Mouse (Mus musculus): ENCODE results near the gene Gm26620.

Gm26620 gene

DNA sequence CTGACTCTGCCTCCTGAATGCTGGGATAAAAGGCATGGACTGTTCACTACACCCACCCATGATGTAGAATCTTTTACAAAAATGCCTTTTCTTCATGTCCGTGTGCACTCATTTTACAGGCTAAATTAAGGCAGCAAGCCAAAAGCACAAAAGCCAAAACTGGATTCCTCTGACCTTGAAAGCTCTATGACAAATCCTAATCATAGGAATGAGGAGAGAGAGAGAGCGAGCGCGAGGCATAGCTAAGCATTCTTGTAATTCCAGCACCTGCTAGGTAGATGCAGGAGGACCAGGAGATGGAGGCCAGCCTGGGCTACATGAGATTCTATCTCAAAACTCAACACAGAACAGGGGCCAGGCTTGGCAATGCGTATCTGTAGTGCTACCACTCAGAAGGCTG lies 8.0 kb upstream of the Gm26620 start:
- no peak overlapping the region for H3K4me3 ChIP-seq (replicated peaks; ENCODE audit: low read length)
- no peaks in the 10 kb centered on the region for H3K9me3 ChIP-seq (ENCODE audit: low read length)
- TF ChIP-seq POU5F1 (IDR thresholded peaks at IDR 0.05; ENCODE audit: borderline replicate concordance, low read length) (no peak), NANOG (IDR thresholded peaks at IDR 0.05; ENCODE audit: borderline replicate concordance, low read length) (no peak), CTCF (conservative IDR thresholded peaks at IDR 0.05; ENCODE audit: low read length) (no peak)
- peaks cover 37% of the 10 kb centered on the region for H3K4me1 ChIP-seq (replicated peaks; ENCODE audit: low read depth, low read length)
- peaks cover 69% of the 10 kb centered on the region for H3K36me3 ChIP-seq (ENCODE audit: insufficient read depth, low read length)
- no peaks in the 10 kb centered on the region for H3K27me3 ChIP-seq (ENCODE audit: insufficient read depth, low read length)

DNA sequence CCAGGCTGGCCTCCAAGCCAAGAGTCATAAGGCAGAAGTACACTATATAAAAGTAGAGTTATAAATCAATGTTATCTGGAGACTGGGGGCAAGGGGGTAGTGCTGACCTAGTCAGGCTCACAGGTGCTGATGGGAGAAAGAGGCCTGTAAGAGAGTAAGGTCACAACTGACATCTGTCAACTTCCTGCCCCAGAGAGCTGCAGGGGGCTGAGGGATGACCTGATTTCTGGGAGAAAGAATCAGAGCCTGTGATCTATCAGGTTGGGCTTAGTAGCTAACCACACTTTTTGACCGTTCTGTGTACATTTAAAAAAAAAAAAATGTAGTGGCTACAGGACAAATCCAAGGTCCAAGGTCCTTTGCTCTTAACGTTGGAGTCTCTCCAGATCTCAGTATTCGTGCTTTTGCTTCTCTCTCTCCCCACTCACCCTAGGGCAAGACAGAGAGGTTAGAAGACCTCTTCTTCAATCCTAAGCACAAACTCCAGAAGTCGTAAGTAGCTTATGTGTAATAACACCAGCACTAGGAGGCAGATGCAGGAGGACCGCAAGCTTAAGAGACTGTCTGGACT lies 1.9 kb upstream of the Gm26620 start:
- no peaks in the 10 kb centered on the region for H3K27me3 ChIP-seq (ENCODE audit: insufficient read depth, low read length)
- TF ChIP-seq POU5F1 (IDR thresholded peaks at IDR 0.05; ENCODE audit: borderline replicate concordance, low read length) = no peak
- no peak for TF ChIP-seq CTCF (conservative IDR thresholded peaks at IDR 0.05; ENCODE audit: low read length)
- TF ChIP-seq NANOG (IDR thresholded peaks at IDR 0.05; ENCODE audit: borderline replicate concordance, low read length) = no peak
- peaks cover 42% of the 10 kb centered on the region for H3K36me3 ChIP-seq (ENCODE audit: insufficient read depth, low read length)
- H3K4me3 ChIP-seq (replicated peaks; ENCODE audit: low read length) = no peak overlapping the region
- H3K9me3 ChIP-seq (ENCODE audit: low read length) = no peaks in the 10 kb centered on the region
- H3K4me1 ChIP-seq (replicated peaks; ENCODE audit: low read depth, low read length) = peaks cover 34% of the 10 kb centered on the region

DNA sequence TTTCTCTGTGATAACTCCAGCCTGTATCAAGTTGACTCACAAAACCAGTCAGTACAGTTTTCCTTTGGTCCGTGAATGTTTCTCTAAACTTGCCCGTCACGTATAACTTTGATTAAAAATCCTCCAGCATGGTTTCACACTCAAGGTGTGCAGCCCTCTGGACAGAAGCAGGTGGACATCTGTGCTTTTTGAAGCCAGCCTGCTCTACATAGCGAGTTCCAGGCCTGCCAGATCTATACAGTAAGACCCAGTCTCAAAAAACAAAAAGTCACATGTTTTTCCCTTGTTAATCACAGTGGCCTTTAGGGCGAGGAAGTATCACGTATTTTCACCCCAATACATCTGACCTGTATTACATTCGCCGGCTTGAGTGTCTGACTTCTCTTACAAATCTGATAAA lies 475 bp upstream of the Gm26620 start:
- TF ChIP-seq POU5F1 (IDR thresholded peaks at IDR 0.05; ENCODE audit: borderline replicate concordance, low read length) = no peak
- no peak for TF ChIP-seq NANOG (IDR thresholded peaks at IDR 0.05; ENCODE audit: borderline replicate concordance, low read length)
- TF ChIP-seq CTCF (conservative IDR thresholded peaks at IDR 0.05; ENCODE audit: low read length) = no peak
- H3K27me3 ChIP-seq (ENCODE audit: insufficient read depth, low read length) = no peaks in the 10 kb centered on the region

DNA sequence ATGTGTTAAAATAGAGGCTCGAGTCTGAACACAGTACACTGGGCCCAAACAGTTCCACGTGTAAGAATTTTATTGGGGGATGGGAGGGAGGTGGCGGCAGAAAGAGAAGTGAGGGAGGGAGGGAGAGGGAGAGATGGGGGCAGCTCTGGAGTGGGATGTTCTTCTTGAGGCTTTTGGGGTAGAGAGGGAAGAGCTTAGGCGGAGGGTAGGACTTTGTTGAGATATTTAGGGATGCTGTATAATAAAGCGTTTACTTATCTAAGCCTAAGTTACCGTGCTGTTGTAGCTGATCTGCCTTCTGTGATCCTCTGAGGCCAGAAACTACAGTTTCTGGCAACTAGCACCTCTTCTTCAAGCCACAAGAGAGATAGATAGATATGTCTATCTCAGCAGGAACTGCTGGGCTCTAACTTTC lies 1.2 kb downstream of the Gm26620 start:
- Histone ChIP-seq H3K27me3 (ENCODE audit: insufficient read depth, low read length) (no peaks in the 10 kb centered on the region), H3K9me3 (ENCODE audit: low read length) (no peaks in the 10 kb centered on the region), H3K4me3 (replicated peaks; ENCODE audit: low read length) (no peak overlapping the region), H3K36me3 (ENCODE audit: insufficient read depth, low read length) (peaks cover 20% of the 10 kb centered on the region), H3K4me1 (replicated peaks; ENCODE audit: low read depth, low read length) (peaks cover 50% of the 10 kb centered on the region)
- TF ChIP-seq NANOG (IDR thresholded peaks at IDR 0.05; ENCODE audit: borderline replicate concordance, low read length) (no peak), CTCF (conservative IDR thresholded peaks at IDR 0.05; ENCODE audit: low read length) (no peak), POU5F1 (IDR thresholded peaks at IDR 0.05; ENCODE audit: borderline replicate concordance, low read length) (no peak)

More for the DNA sequence above, 475 bp upstream of the Gm26620 start:
- H3K36me3 ChIP-seq (ENCODE audit: insufficient read depth, low read length) = peaks cover 37% of the 10 kb centered on the region
- H3K9me3 ChIP-seq (ENCODE audit: low read length) = no peaks in the 10 kb centered on the region
- H3K4me3 ChIP-seq (replicated peaks; ENCODE audit: low read length) = peak overlapping the region; percentile 97
- peaks cover 42% of the 10 kb centered on the region for H3K4me1 ChIP-seq (replicated peaks; ENCODE audit: low read depth, low read length)

DNA sequence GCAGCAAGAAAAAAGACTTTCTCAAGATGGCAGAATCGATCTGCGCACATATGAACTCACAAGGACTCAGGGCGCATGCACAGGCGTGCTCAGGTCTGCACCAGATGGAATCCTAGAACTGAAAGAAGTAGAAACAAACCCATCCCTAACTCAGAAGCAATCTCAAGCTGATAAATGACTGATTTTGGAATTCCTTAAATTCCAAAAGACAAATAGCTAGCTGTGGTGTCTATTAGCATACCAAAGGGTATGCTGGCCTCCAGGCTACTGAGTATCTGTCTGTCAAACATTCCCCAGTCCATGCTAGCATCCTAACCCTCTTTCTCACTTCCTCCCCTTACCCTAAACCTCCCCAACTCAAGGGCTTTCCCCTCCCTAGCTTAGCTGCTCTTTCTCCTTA lies 4.4 kb downstream of the Gm26620 start:
- no peak overlapping the region; the same call in 1 of the 2 replicates for H3K4me3 ChIP-seq (replicated peaks; ENCODE audit: low read length)
- no peaks in the 10 kb centered on the region for H3K27me3 ChIP-seq (ENCODE audit: insufficient read depth, low read length)
- TF ChIP-seq POU5F1 (IDR thresholded peaks at IDR 0.05; ENCODE audit: borderline replicate concordance, low read length) (no peak), NANOG (IDR thresholded peaks at IDR 0.05; ENCODE audit: borderline replicate concordance, low read length) (0 out of 2 replicates have a peak, but pooled peaks have one; percentile 4), CTCF (conservative IDR thresholded peaks at IDR 0.05; ENCODE audit: low read length) (no peak)
- no peaks in the 10 kb centered on the region for H3K9me3 ChIP-seq (ENCODE audit: low read length)
- no peaks in the 10 kb centered on the region for H3K36me3 ChIP-seq (ENCODE audit: insufficient read depth, low read length)
- peaks cover 58% of the 10 kb centered on the region for H3K4me1 ChIP-seq (replicated peaks; ENCODE audit: low read depth, low read length)

DNA sequence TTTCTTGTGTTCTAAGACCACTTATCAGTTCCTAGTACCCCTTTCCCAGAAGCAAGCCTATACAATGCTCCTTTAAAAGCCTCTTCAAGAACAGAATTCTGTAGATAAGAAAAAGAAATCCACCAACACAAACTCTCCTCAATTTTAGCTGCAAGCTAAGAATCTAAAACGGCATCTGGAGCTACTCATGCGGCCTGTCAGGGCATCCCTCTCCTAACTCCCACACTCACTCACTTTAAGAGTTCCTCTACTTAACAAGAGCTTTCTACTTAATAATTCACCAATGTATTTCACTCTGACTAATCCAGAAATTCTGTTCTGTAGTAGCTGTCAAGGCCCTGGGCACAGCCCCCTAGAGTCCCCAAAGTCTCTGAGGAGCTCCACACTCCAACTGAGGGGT lies 6.8 kb downstream of the Gm26620 start:
- Histone ChIP-seq H3K9me3 (ENCODE audit: low read length) (no peaks in the 10 kb centered on the region), H3K27me3 (ENCODE audit: insufficient read depth, low read length) (no peaks in the 10 kb centered on the region), H3K36me3 (ENCODE audit: insufficient read depth, low read length) (no peaks in the 10 kb centered on the region), H3K4me1 (replicated peaks; ENCODE audit: low read depth, low read length) (peaks cover 68% of the 10 kb centered on the region), H3K4me3 (replicated peaks; ENCODE audit: low read length) (no peak overlapping the region)
- TF ChIP-seq NANOG (IDR thresholded peaks at IDR 0.05; ENCODE audit: borderline replicate concordance, low read length) = no peak
- TF ChIP-seq CTCF (conservative IDR thresholded peaks at IDR 0.05; ENCODE audit: low read length) = no peak

DNA sequence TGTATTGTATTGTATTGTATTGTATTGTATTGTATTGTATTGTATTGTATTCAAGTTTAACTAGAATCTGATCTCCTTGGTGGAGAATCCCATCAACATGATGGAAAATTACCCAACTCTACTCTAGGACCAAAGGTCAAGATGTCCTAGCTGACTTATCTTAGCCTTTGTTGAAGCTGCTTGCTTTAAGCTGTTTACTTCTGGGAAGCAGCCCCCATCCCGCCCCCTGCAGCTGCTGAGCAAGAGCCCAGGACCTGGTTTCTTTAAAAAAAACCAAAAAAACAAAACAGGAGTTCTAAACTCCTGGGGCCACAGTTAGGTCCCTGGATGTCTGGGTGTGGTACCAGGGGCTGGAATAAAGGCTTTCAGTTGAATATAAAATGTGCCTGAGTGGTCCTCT lies 7.4 kb downstream of the Gm26620 start:
- H3K27me3 ChIP-seq (ENCODE audit: insufficient read depth, low read length) = no peaks in the 10 kb centered on the region
- no peaks in the 10 kb centered on the region for H3K9me3 ChIP-seq (ENCODE audit: low read length)
- TF ChIP-seq CTCF (conservative IDR thresholded peaks at IDR 0.05; ENCODE audit: low read length) (no peak), POU5F1 (IDR thresholded peaks at IDR 0.05; ENCODE audit: borderline replicate concordance, low read length) (no peak)
- H3K4me3 ChIP-seq (replicated peaks; ENCODE audit: low read length) = no peak overlapping the region
- peaks cover 72% of the 10 kb centered on the region for H3K4me1 ChIP-seq (replicated peaks; ENCODE audit: low read depth, low read length)
- no peaks in the 10 kb centered on the region for H3K36me3 ChIP-seq (ENCODE audit: insufficient read depth, low read length)

DNA sequence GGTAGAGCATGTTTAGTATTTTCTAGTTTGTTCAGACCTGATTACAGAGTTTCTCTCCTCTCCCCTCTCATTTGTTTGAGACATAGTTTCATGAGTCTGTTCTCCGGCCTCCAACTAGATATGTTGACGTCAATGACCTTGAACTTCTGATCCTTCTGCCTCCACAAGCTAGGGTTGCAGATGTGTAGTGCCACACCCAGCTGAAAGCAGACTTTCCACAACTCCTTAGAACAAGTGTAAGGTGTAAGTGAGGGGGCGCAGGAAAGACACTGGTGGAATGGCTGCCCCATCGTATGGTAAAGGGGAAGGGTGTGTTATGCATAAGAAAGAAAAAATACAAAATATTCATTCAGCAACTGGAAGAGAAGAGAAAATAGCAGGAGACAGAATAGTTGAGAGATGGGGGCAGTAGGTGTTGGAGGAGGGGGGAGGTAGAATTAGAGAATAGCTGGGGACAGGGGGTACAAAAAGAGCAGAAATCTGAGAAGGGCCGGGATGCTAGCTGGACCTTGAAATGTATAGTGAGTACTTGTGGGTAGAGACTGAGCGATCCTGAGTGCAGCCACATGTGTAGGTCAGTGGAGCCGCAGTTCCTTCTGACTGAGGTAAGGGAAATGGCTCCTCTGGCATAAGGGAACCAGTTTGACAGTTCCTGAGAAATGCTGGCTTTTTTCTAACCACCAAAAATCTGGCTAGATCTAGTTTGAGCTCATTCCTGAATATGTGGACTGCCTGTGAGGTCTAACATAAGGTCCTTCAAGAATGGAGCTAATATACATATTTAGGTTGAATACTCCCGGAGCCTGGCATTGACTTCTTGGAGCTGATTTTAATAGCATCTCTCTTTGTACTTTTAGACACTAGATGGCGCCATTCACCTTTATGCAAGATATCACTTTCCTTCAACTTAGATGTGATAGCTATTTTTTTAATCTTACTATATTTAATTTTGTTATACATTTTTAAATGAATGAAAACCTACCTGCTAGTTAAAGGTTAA lies 10.0 kb downstream of the Gm26620 start:
- H3K4me1 ChIP-seq (replicated peaks; ENCODE audit: low read depth, low read length) = peaks cover 64% of the 10 kb centered on the region
- no peaks in the 10 kb centered on the region for H3K9me3 ChIP-seq (ENCODE audit: low read length)
- H3K4me3 ChIP-seq (replicated peaks; ENCODE audit: low read length) = 0 out of 2 replicates have a peak overlapping the region, but pooled peaks have one; percentile 13
- no peaks in the 10 kb centered on the region for H3K27me3 ChIP-seq (ENCODE audit: insufficient read depth, low read length)
- peak; percentile 59 for TF ChIP-seq CTCF (conservative IDR thresholded peaks at IDR 0.05; ENCODE audit: low read length)
- peak; percentile 9; the same call in 1 of the 2 replicates for TF ChIP-seq NANOG (IDR thresholded peaks at IDR 0.05; ENCODE audit: borderline replicate concordance, low read length)
- TF ChIP-seq POU5F1 (IDR thresholded peaks at IDR 0.05; ENCODE audit: borderline replicate concordance, low read length) = no peak
- no peaks in the 10 kb centered on the region for H3K36me3 ChIP-seq (ENCODE audit: insufficient read depth, low read length)

Measured in E14TG2a.4 (cell line).